Mouse (Mus musculus) neural tube, embryonic 11.5 days (tissue): ENCODE data around the gene Gpr108. TPM values are rescaled to one million over a fixed set of nuclear protein-coding genes. Genes with fewer than 3 reads are reported as not detected.

Experiments
- ATAC-seq: fragments of 200-750 bp; cut with Nextera tagmentation; 2 replicates; pipeline ENCODE4 v1.8.0; 2017; ENCODE audit warnings: moderate number of reproducible peaks, mild to moderate bottlenecking, moderate TSS enrichment, moderate library complexity; ENCODE audit not compliant: insufficient read depth, low FRiP score, low TSS enrichment
- DNase-seq: peaks from one replicate; pipeline ENCODE4 v3.0.0-alpha.2; 2015; ENCODE audit warnings: low spot score
- H3K27ac ChIP-seq: fragments of 300-500 bp; sonication (generic); 2 replicates; pipeline ENCODE4 v1.5.1; 2014; ENCODE audit warnings: low read depth, mild to moderate bottlenecking, low read length
- H3K27me3 ChIP-seq: fragments of 300-500 bp; sonication (generic); 2 replicates; pipeline ENCODE4 v1.6.1; 2014; ENCODE audit warnings: mild to moderate bottlenecking, low read length, mixed read lengths; ENCODE audit not compliant: control insufficient read depth, insufficient read depth
- H3K36me3 ChIP-seq: fragments of 300-500 bp; sonication (generic); 2 replicates; pipeline ENCODE4 v1.6.1; 2014; ENCODE audit warnings: mild to moderate bottlenecking, low read length, moderate library complexity, mixed read lengths; ENCODE audit not compliant: control insufficient read depth, insufficient read depth
- H3K4me1 ChIP-seq: fragments of 300-500 bp; sonication (generic); 2 replicates; pipeline ENCODE4 v1.6.1; 2014; ENCODE audit warnings: low read length, mixed read lengths; ENCODE audit not compliant: control insufficient read depth, insufficient read depth
- H3K4me2 ChIP-seq: fragments of 300-500 bp; sonication (generic); 2 replicates; pipeline ENCODE4 v1.6.1; 2014; ENCODE audit warnings: low read depth, mild to moderate bottlenecking, moderate library complexity
- H3K4me3 ChIP-seq: fragments of 300-500 bp; sonication (generic); 2 replicates; pipeline ENCODE4 v1.5.1; 2014; ENCODE audit warnings: low read depth, low read length
- H3K9ac ChIP-seq: fragments of 300-500 bp; sonication (generic); 2 replicates; pipeline ENCODE4 v1.6.1; 2014; ENCODE audit warnings: mild to moderate bottlenecking, low read length
- H3K9me3 ChIP-seq: fragments of 300-500 bp; sonication (generic); 2 replicates; pipeline ENCODE4 v1.6.1; 2016; ENCODE audit warnings: low read length; ENCODE audit not compliant: control insufficient read depth
- WGBS: fragments of 180-500 bp; shearing (Covaris S2); extraction: QIAGEN DNeasy Blood & Tissue Kit; methylation state at CpG from one replicate; pipeline ENCODE4 v1.1.7; 2014; 5-methylcytosine and 5-hydroxymethylcytosine counted together
- polyA plus RNA-seq: library from polyadenylated mRNA; unstranded; fragments of >200 nt; fragmentation: Nextera tagmentation; extraction: Ambion mirVana; gene quantifications from 2 replicates; pipeline ENCODE4 v1.2.1, GENCODE M21; 2014

The Gpr108 gene
- polyA plus RNA-seq, 1 experiment from 2014 or later = 29.1 TPM

DNA sequence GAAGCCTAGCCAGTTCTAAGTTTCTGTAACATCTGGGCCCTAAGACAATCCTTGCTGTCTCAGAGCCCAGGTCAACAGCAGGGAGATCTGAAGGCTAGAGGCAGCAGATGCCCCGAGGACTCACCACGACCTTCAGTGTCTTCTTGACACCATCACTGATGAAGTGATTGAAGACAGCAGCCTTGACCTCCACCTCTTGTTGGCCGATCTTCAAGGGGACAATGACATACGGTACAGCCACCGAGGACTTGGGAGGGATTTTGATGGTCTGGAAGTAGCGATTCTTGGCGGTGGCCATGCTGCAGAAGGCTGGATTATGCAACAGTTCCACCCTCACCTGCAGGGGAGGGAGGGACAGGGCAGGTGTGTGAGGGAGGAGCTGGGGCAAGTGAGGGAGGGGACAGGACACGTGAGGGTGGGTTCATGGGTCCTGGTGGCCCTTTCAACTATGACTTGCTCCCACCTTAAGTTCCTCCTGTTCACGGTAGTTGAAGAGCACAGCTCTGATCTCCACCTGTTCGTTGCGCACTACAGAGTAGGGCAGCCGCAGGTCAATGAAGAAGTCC is 29.8 kb downstream of the Gpr108 start:
- Histone ChIP-seq H3K9me3 (no peaks in the 10 kb centered on the region), H3K9ac (no peak overlapping the region), H3K4me1 (no peaks in the 10 kb centered on the region), H3K4me3 (no peak overlapping the region), H3K36me3 (no peaks in the 10 kb centered on the region), H3K27ac (no peak overlapping the region), H3K4me2 (no peak overlapping the region), H3K27me3 (no peaks in the 10 kb centered on the region)
- 73% methylated on average over 12 of the region's 12 CpGs for WGBS
- no peak for DNase-seq
- ATAC-seq = no peak

DNA sequence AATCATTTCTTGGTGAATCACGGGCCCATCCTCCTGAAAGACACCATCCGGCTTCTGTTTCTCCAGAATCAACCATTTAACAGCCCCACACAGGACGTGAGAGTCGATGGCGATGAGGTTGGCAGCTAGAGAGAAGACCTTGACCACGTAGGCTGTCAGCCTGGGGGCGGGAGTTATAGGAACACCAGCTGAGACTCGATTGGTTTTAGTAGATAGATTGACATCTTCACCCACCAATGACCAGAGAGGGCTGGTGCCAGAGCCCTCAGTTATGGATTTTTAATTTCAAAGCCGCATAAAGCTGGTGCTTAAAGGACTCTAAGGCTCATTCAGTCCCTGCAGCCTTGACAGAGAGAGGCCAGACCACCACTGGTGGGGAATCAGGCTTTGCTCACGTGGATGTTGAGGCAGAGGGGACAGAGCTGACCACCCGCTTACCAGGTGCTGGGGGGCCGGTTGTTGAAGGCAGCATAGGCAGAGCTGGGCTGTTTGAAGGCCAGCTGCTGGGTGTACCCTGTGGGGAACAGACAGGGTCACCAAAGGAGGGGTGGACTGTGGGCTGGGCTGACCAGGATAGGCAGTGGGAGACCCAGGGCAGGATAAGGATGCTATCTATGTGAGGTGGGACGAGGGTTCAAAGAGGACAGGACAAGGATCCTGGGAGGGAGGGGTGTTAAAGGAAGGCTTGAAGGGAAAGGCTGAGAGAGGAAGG is 33.4 kb downstream of the Gpr108 start:
- Histone ChIP-seq H3K9ac (no peak overlapping the region; the same call in 1 of the 2 replicates), H3K4me2 (no peak overlapping the region), H3K4me1 (no peaks in the 10 kb centered on the region), H3K36me3 (no peaks in the 10 kb centered on the region), H3K4me3 (no peak overlapping the region), H3K27ac (no peak overlapping the region), H3K27me3 (no peaks in the 10 kb centered on the region), H3K9me3 (no peaks in the 10 kb centered on the region)
- DNase-seq = peak; percentile 27
- ATAC-seq = peak; percentile 49; the same call in 1 of the 2 replicates
- 44% methylated on average over 13 of the region's 13 CpGs for WGBS

DNA sequence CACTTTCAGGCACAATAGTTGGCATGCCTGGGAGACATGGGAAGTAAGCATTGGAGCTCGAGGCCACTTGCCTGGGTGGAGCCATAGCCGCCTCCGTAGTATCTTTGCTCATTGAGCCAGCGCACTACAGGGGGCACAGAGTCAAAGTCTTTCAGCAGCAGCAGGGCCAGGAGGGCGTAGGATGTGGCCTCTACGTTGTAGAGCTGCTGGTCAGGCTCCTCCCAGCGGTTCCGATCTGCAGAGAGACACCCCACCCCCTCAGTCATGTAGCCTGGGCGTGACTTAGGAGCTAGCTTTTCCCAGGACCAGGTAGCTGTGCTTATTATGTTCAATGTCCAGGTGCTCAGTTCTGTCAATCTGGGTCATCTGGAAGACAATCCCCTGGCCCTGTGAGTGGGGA is 36.7 kb downstream of the Gpr108 start:
- Histone ChIP-seq H3K4me3 (no peak overlapping the region), H3K9me3 (no peaks in the 10 kb centered on the region), H3K36me3 (no peaks in the 10 kb centered on the region), H3K27ac (no peak overlapping the region), H3K27me3 (no peaks in the 10 kb centered on the region), H3K4me1 (no peaks in the 10 kb centered on the region), H3K9ac (no peak overlapping the region), H3K4me2 (no peak overlapping the region)
- WGBS = 71% methylated on average over 9 of the region's 9 CpGs
- DNase-seq (no peak), ATAC-seq (no peak)

GRCm38 (mm10) chr17:57209330-57209729 is 38.9 kb downstream of the Gpr108 start:
- 80% methylated on average over 4 of the region's 4 CpGs for WGBS
- no peak for ATAC-seq

GRCm38 (mm10) chr17:57207938-57208337 is 40.3 kb downstream of the Gpr108 start:
- Histone ChIP-seq H3K9me3 (no peaks in the 10 kb centered on the region), H3K9ac (no peak overlapping the region), H3K36me3 (no peaks in the 10 kb centered on the region), H3K4me1 (no peaks in the 10 kb centered on the region), H3K4me2 (no peak overlapping the region), H3K27ac (no peak overlapping the region), H3K4me3 (no peak overlapping the region), H3K27me3 (no peaks in the 10 kb centered on the region)
- 88% methylated on average over 3 of the region's 3 CpGs for WGBS
- ATAC-seq (no peak), DNase-seq (no peak)

More at GRCm38 (mm10) chr17:57209330-57209729, 38.9 kb downstream of the Gpr108 start:
- Histone ChIP-seq H3K36me3 (no peaks in the 10 kb centered on the region), H3K27me3 (no peaks in the 10 kb centered on the region), H3K27ac (no peak overlapping the region), H3K4me2 (no peak overlapping the region), H3K4me3 (no peak overlapping the region), H3K9me3 (no peaks in the 10 kb centered on the region), H3K4me1 (no peaks in the 10 kb centered on the region), H3K9ac (no peak overlapping the region)
- no peak for DNase-seq

- Histone ChIP-seq H3K9ac (no peak overlapping the region), H3K36me3 (no peaks in the 10 kb centered on the region), H3K27me3 (no peaks in the 10 kb centered on the region), H3K9me3 (no peaks in the 10 kb centered on the region), H3K4me1 (no peaks in the 10 kb centered on the region), H3K27ac (no peak overlapping the region), H3K4me2 (no peak overlapping the region), H3K4me3 (no peak overlapping the region)
- ATAC-seq (no peak), DNase-seq (no peak)
- WGBS = 89% methylated on average over 10 of the region's 10 CpGs
These were observed 46.2 kb downstream of the Gpr108 start for GRCm38 (mm10) chr17:57201841-57202724.

DNA sequence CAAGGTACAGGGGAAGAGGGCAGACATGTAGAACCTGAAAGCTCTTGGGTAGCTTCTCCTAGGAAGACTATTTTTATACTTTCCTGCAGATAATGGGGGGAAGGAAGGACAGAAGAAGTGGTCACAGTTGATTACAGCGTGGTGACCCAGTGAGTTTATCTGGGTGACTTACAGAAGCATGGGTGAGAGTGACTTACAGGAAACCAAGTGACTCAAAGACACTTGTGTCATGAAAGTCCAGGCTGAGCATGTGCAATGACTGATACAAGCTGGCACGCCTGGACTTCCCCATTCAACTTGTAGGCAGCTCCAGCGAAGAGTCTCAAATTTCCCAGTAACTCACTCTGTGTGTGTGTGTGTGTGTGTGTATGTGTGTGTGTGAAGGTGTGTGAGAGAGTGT is 50.0 kb downstream of the Gpr108 start:
- H3K36me3 ChIP-seq = no peaks in the 10 kb centered on the region
- DNase-seq = no peak
- ATAC-seq = no peak
- H3K27ac ChIP-seq = no peak overlapping the region
- H3K9me3 ChIP-seq = no peaks in the 10 kb centered on the region
- H3K4me3 ChIP-seq = no peak overlapping the region
- no peaks in the 10 kb centered on the region for H3K4me1 ChIP-seq
- 77% methylated on average over 3 of the region's 3 CpGs for WGBS
- H3K27me3 ChIP-seq = no peaks in the 10 kb centered on the region
- no peak overlapping the region for H3K9ac ChIP-seq
- H3K4me2 ChIP-seq = no peak overlapping the region

GRCm38 (mm10) chr17:57195326-57196010 is 52.8 kb downstream of the Gpr108 start:
- DNase-seq = no peak
- no peak overlapping the region for H3K9ac ChIP-seq
- H3K36me3 ChIP-seq = no peaks in the 10 kb centered on the region
- no peak overlapping the region for H3K27ac ChIP-seq
- no peaks in the 10 kb centered on the region for H3K27me3 ChIP-seq
- H3K9me3 ChIP-seq = no peaks in the 10 kb centered on the region
- H3K4me2 ChIP-seq = no peak overlapping the region
- H3K4me3 ChIP-seq = no peak overlapping the region
- no peak for ATAC-seq
- no peaks in the 10 kb centered on the region for H3K4me1 ChIP-seq
- WGBS = 81% methylated on average over 8 of the region's 8 CpGs
